Mouse (Mus musculus): ENCODE measurements around the gene Pigk.

DNA sequence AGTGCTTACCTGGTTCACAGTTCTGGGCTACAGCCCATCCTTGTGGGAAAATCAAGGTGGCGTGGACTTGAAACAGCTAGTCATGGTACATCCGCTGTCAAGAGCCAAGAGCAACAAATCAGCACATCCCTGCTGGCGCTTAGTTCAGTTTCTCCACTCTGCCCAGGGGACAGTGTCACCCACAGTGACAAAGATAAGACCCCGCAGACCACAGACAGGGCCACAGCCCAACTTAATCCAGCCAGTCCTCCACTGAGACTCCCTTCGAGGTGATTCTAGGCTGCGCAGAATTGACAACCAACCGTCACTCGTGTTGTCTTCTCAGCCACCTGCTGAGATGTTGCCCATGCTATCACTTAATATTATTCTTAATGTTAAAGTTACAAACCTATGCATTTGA lies 211.5 kb downstream of the Pigk start:
- TF ChIP-seq CTCF (IDR thresholded peaks at IDR 0.05) (no peak), POLR2A (IDR thresholded peaks at IDR 0.05; ENCODE audit: insufficient read depth, low read depth, low read length) (no peak)

All from heart, adult 2 months (tissue).